Mouse (Mus musculus) megakaryocyte, embryonic 14.5 days (primary cell): ENCODE measurements around the gene Kcng4.

ENCODE experiments used
- FLI1 ChIP-seq: IDR thresholded peaks from 2 replicates; pipeline ENCODE4 v1.6.1; 2012; ENCODE audit warnings: low read length, inconsistent platforms, mixed read lengths
- GATA1 ChIP-seq: IDR thresholded peaks from 3 replicates; pipeline ENCODE4 v1.6.1; 2012; ENCODE audit warnings: mixed read lengths, low read length, inconsistent platforms, borderline replicate concordance

- TF ChIP-seq GATA1 = no peak
- no peak for TF ChIP-seq FLI1
Observed at GRCm38 (mm10) chr8:119679184-119679583, 43.7 kb upstream of the Kcng4 start.
